Mouse (Mus musculus) hindbrain, postnatal 0 days (tissue): ENCODE results near the gene Tfrc. TPM values are rescaled to one million over a fixed set of nuclear protein-coding genes. Genes with fewer than 3 reads are reported as not detected.

Source experiments
- ATAC-seq: fragments of 200-750 bp; cut with Nextera tagmentation; 2 replicates; pipeline ENCODE4 v1.8.0; 2017; ENCODE audit warnings: mild to moderate bottlenecking, moderate TSS enrichment, moderate library complexity
- DNase-seq: peaks from one replicate; pipeline ENCODE4 v3.0.0-alpha.2; 2015; ENCODE audit warnings: low spot score
- H3K27ac ChIP-seq: fragments of 300-500 bp; sonication (generic); 2 replicates; pipeline ENCODE4 v1.5.1; 2014; ENCODE audit warnings: mild to moderate bottlenecking
- H3K27me3 ChIP-seq: fragments of 300-500 bp; sonication (generic); 2 replicates; pipeline ENCODE4 v1.6.1; 2014; ENCODE audit warnings: low read length, mixed read lengths; ENCODE audit not compliant: insufficient read depth
- H3K36me3 ChIP-seq: fragments of 300-500 bp; sonication (generic); 2 replicates; pipeline ENCODE4 v1.6.1; 2014; ENCODE audit warnings: low read length, mixed read lengths; ENCODE audit not compliant: insufficient read depth
- H3K4me1 ChIP-seq: fragments of 300-500 bp; sonication (generic); 2 replicates; pipeline ENCODE4 v1.6.1; 2014; ENCODE audit warnings: antibody characterized with exemption, low read length, mixed read lengths; ENCODE audit not compliant: insufficient read depth
- H3K4me2 ChIP-seq: fragments of 300-500 bp; sonication (generic); 2 replicates; pipeline ENCODE4 v1.6.1; 2014; ENCODE audit warnings: low read depth, mild to moderate bottlenecking, low read length, moderate library complexity, mixed read lengths
- H3K4me3 ChIP-seq: fragments of 300-500 bp; sonication (generic); 2 replicates; pipeline ENCODE4 v1.5.1; 2014; ENCODE audit warnings: low read length
- H3K9ac ChIP-seq: fragments of 300-500 bp; sonication (generic); replicated peaks from 2 replicates; pipeline ENCODE4 v1.6.1; 2014; ENCODE audit warnings: mild to moderate bottlenecking, low read length, moderate library complexity, mixed read lengths
- H3K9me3 ChIP-seq: fragments of 300-500 bp; sonication (generic); 2 replicates; pipeline ENCODE4 v1.6.1; 2016; ENCODE audit warnings: low read length, mixed read lengths
- CTCF ChIP-seq: IDR thresholded peaks from 2 replicates; pipeline ENCODE4 v1.5.1; 2016; ENCODE audit warnings: antibody characterized with exemption, control low read depth, low read depth
- WGBS: fragments of 180-500 bp; shearing (Covaris S2); extraction: QIAGEN DNeasy Blood & Tissue Kit; methylation state at CpG from one replicate; pipeline ENCODE4 v1.1.7; 2014; 5-methylcytosine and 5-hydroxymethylcytosine counted together
- polyA plus RNA-seq: library from polyadenylated mRNA; unstranded; fragments of >200 nt; fragmentation: Nextera tagmentation; extraction: Ambion mirVana; gene quantifications from 2 replicates; pipeline ENCODE4 v1.2.1, GENCODE M21; 2015
- total RNA-seq: library from RNA; depleted of rRNA; stranded (reverse); fragments of >200 nt; gene quantifications from 2 replicates; pipeline ENCODE4 v1.2.3, GENCODE M21; 2014

Gene Tfrc
- total and polyA plus RNA-seq, 2 experiments from 2014 or later: 38.3 to 51.9 TPM

GRCm38 (mm10) chr16:32672861-32673560, 64.3 kb downstream of the Tfrc start:
- Histone ChIP-seq H3K4me2 (no peak overlapping the region), H3K9ac (no peak overlapping the region), H3K36me3 (peaks cover 65% of the 10 kb centered on the region), H3K9me3 (no peaks in the 10 kb centered on the region), H3K4me1 (no peaks in the 10 kb centered on the region), H3K4me3 (no peak overlapping the region), H3K27ac (no peak overlapping the region), H3K27me3 (no peaks in the 10 kb centered on the region)
- WGBS: 81% methylated on average over 13 of the region's 13 CpGs
- TF ChIP-seq CTCF: no peak
- no peak for ATAC-seq
- no peak for DNase-seq

GRCm38 (mm10) chr16:32674121-32674740, 65.5 kb downstream of the Tfrc start:
- no peak for TF ChIP-seq CTCF
- DNase-seq: no peak
- Histone ChIP-seq H3K36me3 (peaks cover 67% of the 10 kb centered on the region), H3K9ac (no peak overlapping the region), H3K4me3 (no peak overlapping the region), H3K4me1 (no peaks in the 10 kb centered on the region), H3K4me2 (no peak overlapping the region), H3K27ac (no peak overlapping the region), H3K27me3 (no peaks in the 10 kb centered on the region), H3K9me3 (no peaks in the 10 kb centered on the region)
- 82% methylated on average over 17 of the region's 17 CpGs for WGBS
- ATAC-seq: no peak

GRCm38 (mm10) chr16:32677040-32677700, 68.5 kb downstream of the Tfrc start:
- no peak overlapping the region for H3K27ac ChIP-seq
- ATAC-seq (no peak), DNase-seq (no peak)
- H3K4me1 ChIP-seq: no peaks in the 10 kb centered on the region
- WGBS: 74% methylated on average over 10 of the region's 10 CpGs
- H3K36me3 ChIP-seq: peaks cover 57% of the 10 kb centered on the region
- no peak overlapping the region for H3K9ac ChIP-seq
- no peaks in the 10 kb centered on the region for H3K27me3 ChIP-seq
- H3K4me3 ChIP-seq: no peak overlapping the region
- no peak overlapping the region for H3K4me2 ChIP-seq
- TF ChIP-seq CTCF: no peak
- H3K9me3 ChIP-seq: no peaks in the 10 kb centered on the region

GRCm38 (mm10) chr16:32677903-32678302, 69.2 kb downstream of the Tfrc start:
- no peak overlapping the region for H3K4me3 ChIP-seq
- TF ChIP-seq CTCF: no peak
- H3K27me3 ChIP-seq: no peaks in the 10 kb centered on the region
- no peak for DNase-seq
- no peak overlapping the region for H3K4me2 ChIP-seq
- H3K4me1 ChIP-seq: 0 out of 2 replicates have a peak, but pooled peaks cover 2% of the 10 kb centered on the region
- ATAC-seq: no peak
- no peaks in the 10 kb centered on the region for H3K9me3 ChIP-seq
- WGBS: 83% methylated on average over 14 of the region's 14 CpGs
- peaks cover 57% of the 10 kb centered on the region for H3K36me3 ChIP-seq
- H3K9ac ChIP-seq: no peak overlapping the region
- no peak overlapping the region for H3K27ac ChIP-seq

GRCm38 (mm10) chr16:32678812-32679211, 70.1 kb downstream of the Tfrc start:
- Histone ChIP-seq H3K9me3 (no peaks in the 10 kb centered on the region), H3K4me3 (no peak overlapping the region), H3K27me3 (no peaks in the 10 kb centered on the region), H3K36me3 (peaks cover 58% of the 10 kb centered on the region), H3K4me1 (0 out of 2 replicates have a peak, but pooled peaks cover 2% of the 10 kb centered on the region), H3K9ac (no peak overlapping the region), H3K4me2 (no peak overlapping the region), H3K27ac (no peak overlapping the region)
- ATAC-seq (no peak), DNase-seq (no peak)
- no peak for TF ChIP-seq CTCF
- 85% methylated on average over 14 of the region's 14 CpGs for WGBS

- Histone ChIP-seq H3K36me3 (peaks cover 47% of the 10 kb centered on the region), H3K4me2 (no peak overlapping the region), H3K9me3 (no peaks in the 10 kb centered on the region), H3K9ac (no peak overlapping the region), H3K27me3 (no peaks in the 10 kb centered on the region), H3K27ac (no peak overlapping the region), H3K4me3 (no peak overlapping the region), H3K4me1 (0 out of 2 replicates have a peak, but pooled peaks cover 2% of the 10 kb centered on the region)
- ATAC-seq: no peak
- no peak for DNase-seq
- WGBS: 89% methylated on average over 16 of the region's 16 CpGs
- no peak for TF ChIP-seq CTCF
Measured at GRCm38 (mm10) chr16:32679976-32680375, 71.3 kb downstream of the Tfrc start.
